Mouse (Mus musculus) common myeloid progenitor, adult 5-6 weeks (primary cell): ENCODE measurements around the gene Fam171a1. TPM values are rescaled to one million over a fixed set of nuclear protein-coding genes. Genes with fewer than 3 reads are reported as not detected.
"Not testable (repeated sequence)": the region's sequence is repeated elsewhere in the genome, so short reads cannot be mapped to it uniquely, and the experiment has no call there.

Experiments
- ATAC-seq: replicated peaks from 2 replicates; pipeline ENCODE4 v1.8.0; 2016; ENCODE audit warnings: low read depth, mild to moderate bottlenecking, moderate TSS enrichment, inconsistent platforms; ENCODE audit not compliant: poor library complexity, severe bottlenecking
- total RNA-seq: library from RNA; stranded (forward); fragments of 200-1000, 187-1606 nt; gene quantifications from 2 replicates; pipeline ENCODE4 v1.2.3, GENCODE M21; 2017

Fam171a1 gene
- 6.6 and 8.2 TPM in 2 replicates for total RNA-seq

- ATAC-seq: no peak
Observed at GRCm38 (mm10) chr2:3113866-3114265, at the start of gene Fam171a1. Gene Fam171a1 (plus strand): TSS chr2:3114224.

- no peak for ATAC-seq
Observed at GRCm38 (mm10) chr2:3069140-3069539, 44.9 kb upstream of the Fam171a1 start.

- not testable (repeated sequence) for ATAC-seq
Observed at GRCm38 (mm10) chr2:3088361-3088760, 25.7 kb upstream of the Fam171a1 start.

- peak; percentile 83 for ATAC-seq
Observed at GRCm38 (mm10) chr2:3089274-3089673, 24.8 kb upstream of the Fam171a1 start.

GRCm38 (mm10) chr2:3096101-3096500 lies 17.9 kb upstream of the Fam171a1 start:
- 0 out of 2 replicates have a peak, but pooled peaks have one; percentile 39 for ATAC-seq

GRCm38 (mm10) chr2:3099971-3100370 lies 14.1 kb upstream of the Fam171a1 start:
- ATAC-seq: no peak

- no peak for ATAC-seq
Observed at GRCm38 (mm10) chr2:3101292-3101957, 12.6 kb upstream of the Fam171a1 start.

- peak; percentile 99 for ATAC-seq
Observed at GRCm38 (mm10) chr2:3102360-3102759, 11.7 kb upstream of the Fam171a1 start.

GRCm38 (mm10) chr2:3107471-3107870 lies 6.6 kb upstream of the Fam171a1 start:
- ATAC-seq: no peak

- ATAC-seq: no peak
Observed at GRCm38 (mm10) chr2:3108431-3108830, 5.6 kb upstream of the Fam171a1 start.

GRCm38 (mm10) chr2:3108834-3109233 lies 5.2 kb upstream of the Fam171a1 start:
- no peak for ATAC-seq

GRCm38 (mm10) chr2:3117855-3118202 lies 3.8 kb downstream of the Fam171a1 start:
- peak; percentile 57; the same call in 1 of the 2 replicates for ATAC-seq

- ATAC-seq: peak; percentile 92
Observed at GRCm38 (mm10) chr2:3118203-3118941, 4.3 kb downstream of the Fam171a1 start.

GRCm38 (mm10) chr2:3118969-3119368 lies 4.9 kb downstream of the Fam171a1 start:
- no peak for ATAC-seq

GRCm38 (mm10) chr2:3119371-3119935 lies 5.4 kb downstream of the Fam171a1 start:
- no peak for ATAC-seq

GRCm38 (mm10) chr2:3122571-3122970 lies 8.5 kb downstream of the Fam171a1 start:
- ATAC-seq: no peak

GRCm38 (mm10) chr2:3127256-3127883 lies 13.3 kb downstream of the Fam171a1 start:
- no peak for ATAC-seq

- ATAC-seq: no peak
Observed at GRCm38 (mm10) chr2:3128344-3128871, 14.4 kb downstream of the Fam171a1 start.

GRCm38 (mm10) chr2:3128910-3129309 lies 14.9 kb downstream of the Fam171a1 start:
- no peak for ATAC-seq

GRCm38 (mm10) chr2:3132473-3132872 lies 18.4 kb downstream of the Fam171a1 start:
- no peak for ATAC-seq
